ENCODE assay signal across 12 mouse cellular contexts in the genomic region with DNA sequence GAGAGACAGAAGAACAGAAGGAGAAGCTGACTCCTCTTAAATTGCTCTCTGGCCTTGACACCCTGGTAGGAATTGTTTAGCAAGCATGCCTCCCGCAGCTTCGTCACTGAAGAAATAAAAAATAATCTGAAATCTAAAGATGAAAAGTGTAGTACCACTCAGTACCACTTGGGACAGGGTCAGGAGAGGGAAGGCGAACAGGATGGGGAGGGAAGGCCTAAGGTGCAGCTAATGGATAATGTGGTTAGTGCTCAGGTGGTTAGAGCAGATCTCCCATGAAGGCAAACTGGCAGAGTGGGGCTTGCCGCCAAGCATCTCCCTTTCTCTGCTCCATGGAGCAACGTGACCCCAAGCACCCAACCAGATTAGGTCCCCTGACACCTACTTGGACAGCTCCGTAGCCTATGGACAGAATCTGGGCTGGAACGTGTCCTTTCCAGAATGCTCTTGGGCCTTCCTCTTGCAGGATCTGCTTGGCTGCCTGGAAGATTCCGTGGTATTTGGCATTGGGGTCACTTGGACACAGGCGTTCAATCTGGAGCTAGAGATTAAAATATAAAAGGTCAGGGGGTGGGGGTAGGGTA. TPM values are rescaled to one million over a fixed set of nuclear protein-coding genes. Genes with fewer than 3 reads are reported as not detected.
DNase-seq lines count a peak whose midpoint lies in the region; ATAC-seq and TF ChIP-seq lines count a peak whose summit lies in the region.
"Had no signal": no experiment of that assay in that cellular context is flagged by ENCODE, and none has a peak within 500 bp of the region (broad histone marks: within the 10 kb centered on the region; RNA-seq: fewer than 3 reads in every experiment).

No protein-coding gene starts in this region.

- 69% methylated on average over 9 of the region's 9 CpGs for WGBS in heart, postnatal 0 days
- WGBS in heart, embryonic 10.5 days: 77% methylated on average over 9 of the region's 9 CpGs
- 76% methylated on average over 9 of the region's 9 CpGs for WGBS in midbrain, postnatal 0 days
- 77% methylated on average over 9 of the region's 9 CpGs for WGBS in midbrain, embryonic 16.5 days
- 78% methylated on average over 9 of the region's 9 CpGs for WGBS in small intestine, adult 2 months

- TF ChIP-seq CTCF in heart, postnatal 0 days (IDR thresholded peaks at IDR 0.05; ENCODE audit: low read depth): peak; percentile 45
- peak; percentile 66 for TF ChIP-seq CTCF in midbrain, postnatal 0 days (IDR thresholded peaks at IDR 0.05)
- TF ChIP-seq CTCF in small intestine, adult 2 months (IDR thresholded peaks at IDR 0.05; ENCODE audit: extremely low read depth, insufficient read length, insufficient replicate concordance, low read depth, low read length): peak; percentile 37; the same call in 1 of the 2 replicates

- H3K9me3 ChIP-seq in heart, postnatal 0 days (replicated peaks; ENCODE audit: control insufficient read depth, low read length): no peaks in the 10 kb centered on the region
- H3K9me3 ChIP-seq in heart, embryonic 10.5 days: no peaks in the 10 kb centered on the region
- H3K9me3 ChIP-seq in midbrain, postnatal 0 days (ENCODE audit: low read length): no peaks in the 10 kb centered on the region
- no peaks in the 10 kb centered on the region for H3K9me3 ChIP-seq in midbrain, embryonic 16.5 days (replicated peaks; ENCODE audit: control insufficient read depth, low read length, poor library complexity, severe bottlenecking)

- H3K4me2 ChIP-seq in heart, postnatal 0 days (ENCODE audit: low read depth, low read length): no peak overlapping the region
- H3K4me2 ChIP-seq in midbrain, postnatal 0 days (ENCODE audit: low read depth, low read length, poor library complexity, severe bottlenecking): no peak overlapping the region
- H3K4me2 ChIP-seq in midbrain, embryonic 16.5 days (ENCODE audit: low read length): no peak overlapping the region

- ATAC-seq in heart, postnatal 0 days (ENCODE audit: insufficient read depth, low read depth): no peak
- ATAC-seq in midbrain, postnatal 0 days (ENCODE audit: low FRiP score): no peak
- ATAC-seq in midbrain, embryonic 16.5 days: no peak
- no peak for ATAC-seq in monocyte, adult 5-6 weeks (replicated peaks; ENCODE audit: insufficient number of reproducible peaks, low FRiP score, low TSS enrichment, poor library complexity, severe bottlenecking)

- H3K36me3 ChIP-seq in heart, postnatal 0 days (replicated peaks; ENCODE audit: control insufficient read depth, insufficient read depth, low read length): peaks cover 41% of the 10 kb centered on the region
- H3K36me3 ChIP-seq in heart, embryonic 10.5 days: peaks cover 56% of the 10 kb centered on the region
- peaks cover 21% of the 10 kb centered on the region for H3K36me3 ChIP-seq in midbrain, postnatal 0 days (ENCODE audit: insufficient read depth, low read length)
- peaks cover 18% of the 10 kb centered on the region for H3K36me3 ChIP-seq in midbrain, embryonic 16.5 days (ENCODE audit: control insufficient read depth, insufficient read depth, low read length)
- H3K36me3 ChIP-seq in small intestine, adult 2 months (ENCODE audit: control insufficient read depth, insufficient read depth, low read length): peaks cover 23% of the 10 kb centered on the region

- H3K27ac ChIP-seq in heart, postnatal 0 days (ENCODE audit: low read depth): no peak overlapping the region
- H3K27ac ChIP-seq in heart, embryonic 10.5 days: no peak overlapping the region
- no peak overlapping the region for H3K27ac ChIP-seq in midbrain, postnatal 0 days (ENCODE audit: low read depth, low read length)
- no peak overlapping the region for H3K27ac ChIP-seq in midbrain, embryonic 16.5 days (ENCODE audit: low read length)
- H3K27ac ChIP-seq in small intestine, adult 2 months (ENCODE audit: insufficient read depth, low read depth, low read length): no peak overlapping the region

- H3K27me3 ChIP-seq in heart, postnatal 0 days (ENCODE audit: control insufficient read depth, insufficient read depth, low read length): no peaks in the 10 kb centered on the region
- H3K27me3 ChIP-seq in heart, embryonic 10.5 days (ENCODE audit: insufficient read depth, poor library complexity, severe bottlenecking): no peaks in the 10 kb centered on the region
- H3K27me3 ChIP-seq in midbrain, postnatal 0 days (ENCODE audit: insufficient read depth, low read length): no peaks in the 10 kb centered on the region
- no peaks in the 10 kb centered on the region for H3K27me3 ChIP-seq in midbrain, embryonic 16.5 days (ENCODE audit: control insufficient read depth, insufficient read depth, low read depth, low read length)
- no peaks in the 10 kb centered on the region for H3K27me3 ChIP-seq in small intestine, adult 2 months (ENCODE audit: control insufficient read depth, insufficient read depth, low read length)

- TF ChIP-seq EP300 in heart, postnatal 0 days (IDR thresholded peaks at IDR 0.05; ENCODE audit: low read depth): no peak

- TF ChIP-seq POLR2A in small intestine, adult 2 months (IDR thresholded peaks at IDR 0.05; ENCODE audit: low read depth, low read length): no peak

- H3K4me3 ChIP-seq in heart, postnatal 0 days (ENCODE audit: low read depth, low read length): no peak overlapping the region
- no peak overlapping the region for H3K4me3 ChIP-seq in heart, embryonic 10.5 days
- H3K4me3 ChIP-seq in midbrain, postnatal 0 days (ENCODE audit: low read depth, low read length): no peak overlapping the region
- H3K4me3 ChIP-seq in midbrain, embryonic 16.5 days (ENCODE audit: low read depth, low read length): no peak overlapping the region
- no peak overlapping the region for H3K4me3 ChIP-seq in small intestine, adult 2 months (ENCODE audit: low read depth, low read length)

- peaks cover 5% of the 10 kb centered on the region; the same call in 1 of the 2 replicates for H3K4me1 ChIP-seq in heart, postnatal 0 days (ENCODE audit: control insufficient read depth, insufficient read depth)
- H3K4me1 ChIP-seq in heart, embryonic 10.5 days: no peaks in the 10 kb centered on the region; the same call in 1 of the 2 replicates
- H3K4me1 ChIP-seq in midbrain, postnatal 0 days (ENCODE audit: insufficient read depth, low read length): peaks cover 4% of the 10 kb centered on the region
- H3K4me1 ChIP-seq in midbrain, embryonic 16.5 days (ENCODE audit: control insufficient read depth, insufficient read depth, low read length): peaks cover 7% of the 10 kb centered on the region
- H3K4me1 ChIP-seq in small intestine, adult 2 months (ENCODE audit: control insufficient read depth, insufficient read depth, insufficient read length, low read length): peaks cover under 1% of the 10 kb centered on the region; the same call in 1 of the 2 replicates

- no peak overlapping the region for H3K9ac ChIP-seq in heart, postnatal 0 days (replicated peaks; ENCODE audit: low read depth, low read length)
- H3K9ac ChIP-seq in midbrain, postnatal 0 days (replicated peaks; ENCODE audit: low read length, poor library complexity, severe bottlenecking): no peak overlapping the region
- no peak overlapping the region for H3K9ac ChIP-seq in midbrain, embryonic 16.5 days (ENCODE audit: low read depth, low read length)

- no peak for DNase-seq in heart, postnatal 0 days (ENCODE audit: low spot score)
- DNase-seq in heart, embryonic 10.5 days (ENCODE audit: low spot score): no peak
- DNase-seq in midbrain, postnatal 0 days (ENCODE audit: low spot score): no peak
- peak; percentile 34 for DNase-seq in brain, adult 2 months (ENCODE audit: low read depth, low spot score)
- no peak for DNase-seq in frontal cortex, postnatal 14 days (ENCODE audit: low spot score in 2 of 2)
- DNase-seq: cerebellum, adult 8-10 months; heart, postnatal 14 days; kidney, postnatal 10 days; lung, postnatal 36 days had no signal

RNA-seq across cellular contexts. Expression of a gene that starts 4.5 kb away (rescaled TPM):
- total RNA-seq in heart, postnatal 0 days (2014; rRNA removed; ENCODE audit: low replicate concordance): 25.0 and 35.1 TPM in 2 replicates
- 35.0 and 41.0 TPM in 2 replicates for polyA plus RNA-seq in heart, postnatal 0 days (2015; fragmentation: Nextera tagmentation; extraction: Ambion mirVana)
- polyA plus RNA-seq in heart, embryonic 10.5 days (2016; fragmentation: Nextera tagmentation; extraction: Ambion mirVana): 33.5 and 45.5 TPM in 2 replicates
- 33.7 and 35.7 TPM in 2 replicates for total RNA-seq in midbrain, postnatal 0 days (2014; rRNA removed)
- polyA plus RNA-seq in midbrain, postnatal 0 days (2015; fragmentation: Nextera tagmentation; extraction: Ambion mirVana): 44.9 and 49.6 TPM in 2 replicates
- 42.5 and 50.8 TPM in 2 replicates for polyA plus RNA-seq in midbrain, embryonic 16.5 days (2015; fragmentation: Nextera tagmentation; extraction: Ambion mirVana)
- polyA plus RNA-seq in small intestine, adult 2 months (2012; rRNA removed): 11.3 and 19.6 TPM in 2 replicates
- 14.2 to 23.5 TPM (median 15.3 TPM) in 3 replicates for total RNA-seq in monocyte, adult 5-6 weeks (2017)

RNA-seq across cellular contexts. Expression of a gene that starts 10.8 kb away (rescaled TPM):
- total RNA-seq in heart, postnatal 0 days (2014; rRNA removed; ENCODE audit: low replicate concordance): 31.5 and 38.4 TPM in 2 replicates
- 34.1 and 34.5 TPM in 2 replicates for polyA plus RNA-seq in heart, postnatal 0 days (2015; fragmentation: Nextera tagmentation; extraction: Ambion mirVana)
- polyA plus RNA-seq in heart, embryonic 10.5 days (2016; fragmentation: Nextera tagmentation; extraction: Ambion mirVana): 19.6 and 22.7 TPM in 2 replicates
- 13.6 and 13.7 TPM in 2 replicates for total RNA-seq in midbrain, postnatal 0 days (2014; rRNA removed)
- polyA plus RNA-seq in midbrain, postnatal 0 days (2015; fragmentation: Nextera tagmentation; extraction: Ambion mirVana): 15.7 and 17.7 TPM in 2 replicates
- 12.5 and 12.7 TPM in 2 replicates for polyA plus RNA-seq in midbrain, embryonic 16.5 days (2015; fragmentation: Nextera tagmentation; extraction: Ambion mirVana)
- 49.4 and 108 TPM in 2 replicates for polyA plus RNA-seq in small intestine, adult 2 months (2012; rRNA removed)
- total RNA-seq in monocyte, adult 5-6 weeks (2017): 37.5 to 42.1 TPM (median 41.2 TPM) in 3 replicates

RNA-seq across cellular contexts. Expression of a gene that starts 19.7 kb away (rescaled TPM):
- total RNA-seq in heart, postnatal 0 days (2014; rRNA removed; ENCODE audit: low replicate concordance): 11.8 and 24.0 TPM in 2 replicates
- polyA plus RNA-seq in heart, postnatal 0 days (2015; fragmentation: Nextera tagmentation; extraction: Ambion mirVana): 7.0 and 7.2 TPM in 2 replicates
- polyA plus RNA-seq in heart, embryonic 10.5 days (2016; fragmentation: Nextera tagmentation; extraction: Ambion mirVana): 25.4 and 25.7 TPM in 2 replicates
- 34.5 and 42.3 TPM in 2 replicates for total RNA-seq in midbrain, postnatal 0 days (2014; rRNA removed)
- 20.5 and 22.6 TPM in 2 replicates for polyA plus RNA-seq in midbrain, postnatal 0 days (2015; fragmentation: Nextera tagmentation; extraction: Ambion mirVana)
- 34.7 and 37.5 TPM in 2 replicates for polyA plus RNA-seq in midbrain, embryonic 16.5 days (2015; fragmentation: Nextera tagmentation; extraction: Ambion mirVana)
- 12.6 and 14.7 TPM in 2 replicates for polyA plus RNA-seq in small intestine, adult 2 months (2012; rRNA removed)
- total RNA-seq in monocyte, adult 5-6 weeks (2017): 32.1 to 47.8 TPM (median 37.8 TPM) in 3 replicates

RNA-seq across cellular contexts. Expression of a gene that starts 19.9 kb away (rescaled TPM):
- 53.1 and 56.7 TPM in 2 replicates for total RNA-seq in heart, postnatal 0 days (2014; rRNA removed; ENCODE audit: low replicate concordance)
- polyA plus RNA-seq in heart, postnatal 0 days (2015; fragmentation: Nextera tagmentation; extraction: Ambion mirVana): 85.1 and 86.4 TPM in 2 replicates
- polyA plus RNA-seq in heart, embryonic 10.5 days (2016; fragmentation: Nextera tagmentation; extraction: Ambion mirVana): 105 and 108 TPM in 2 replicates
- 37.9 and 39.6 TPM in 2 replicates for total RNA-seq in midbrain, postnatal 0 days (2014; rRNA removed)
- 77.8 and 81.8 TPM in 2 replicates for polyA plus RNA-seq in midbrain, postnatal 0 days (2015; fragmentation: Nextera tagmentation; extraction: Ambion mirVana)
- 75.6 and 77.0 TPM in 2 replicates for polyA plus RNA-seq in midbrain, embryonic 16.5 days (2015; fragmentation: Nextera tagmentation; extraction: Ambion mirVana)
- 11.8 and 13.3 TPM in 2 replicates for polyA plus RNA-seq in small intestine, adult 2 months (2012; rRNA removed)
- total RNA-seq in monocyte, adult 5-6 weeks (2017): 20.4 to 30.1 TPM (median 20.7 TPM) in 3 replicates

RNA-seq across cellular contexts. Expression of a gene that starts 59.3 kb away (rescaled TPM):
- total RNA-seq in heart, postnatal 0 days (2014; rRNA removed; ENCODE audit: low replicate concordance): 32.3 and 102 TPM in 2 replicates
- polyA plus RNA-seq in heart, postnatal 0 days (2015; fragmentation: Nextera tagmentation; extraction: Ambion mirVana): 33.9 and 40.8 TPM in 2 replicates
- 179 and 208 TPM in 2 replicates for polyA plus RNA-seq in heart, embryonic 10.5 days (2016; fragmentation: Nextera tagmentation; extraction: Ambion mirVana)
- 49.5 and 59.5 TPM in 2 replicates for total RNA-seq in midbrain, postnatal 0 days (2014; rRNA removed)
- 75.6 and 80.3 TPM in 2 replicates for polyA plus RNA-seq in midbrain, postnatal 0 days (2015; fragmentation: Nextera tagmentation; extraction: Ambion mirVana)
- 103 and 106 TPM in 2 replicates for polyA plus RNA-seq in midbrain, embryonic 16.5 days (2015; fragmentation: Nextera tagmentation; extraction: Ambion mirVana)
- 12.6 and 16.8 TPM in 2 replicates for polyA plus RNA-seq in small intestine, adult 2 months (2012; rRNA removed)
- total RNA-seq in monocyte, adult 5-6 weeks (2017): 44.3 to 90.7 TPM (median 75.8 TPM) in 3 replicates
